Comparison of ENCODE assay signal across 26 mouse cellular contexts in the genomic region with DNA sequence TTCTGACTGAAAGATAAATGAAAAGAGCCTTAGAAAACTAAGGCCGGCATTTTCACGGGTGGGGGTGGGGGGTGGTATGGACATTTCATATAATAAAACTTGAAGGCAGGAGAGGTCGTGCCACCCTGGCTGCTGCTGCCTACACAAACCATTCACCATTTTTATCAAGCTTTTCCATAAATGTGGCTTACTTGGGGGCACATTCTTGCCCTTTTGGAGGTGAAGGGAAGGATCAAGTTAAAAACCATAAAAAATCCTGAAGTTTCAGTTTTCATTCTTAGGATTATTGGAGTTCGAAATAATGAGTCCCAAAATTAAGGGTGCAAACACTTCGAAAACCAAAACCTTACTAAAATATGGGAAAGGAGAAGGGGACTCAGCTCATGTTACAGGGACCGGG.
DNase-seq lines count a peak whose midpoint lies in the region; ATAC-seq and TF ChIP-seq lines count a peak whose summit lies in the region.
"Had no signal": no experiment of that assay in that cellular context is flagged by ENCODE, and none has a peak within 500 bp of the region (broad histone marks: within the 10 kb centered on the region; RNA-seq: fewer than 3 reads in every experiment).

No protein-coding gene starts in this region.

- H3K4me1 ChIP-seq in heart, embryonic 13.5 days: peaks cover 27% of the 10 kb centered on the region
- no peaks in the 10 kb centered on the region; the same call in 1 of the 2 replicates for H3K4me1 ChIP-seq in embryonic facial prominence, embryonic 11.5 days (ENCODE audit: control insufficient read depth, insufficient read depth, low read length)
- peaks cover 6% of the 10 kb centered on the region; the same call in 1 of the 2 replicates for H3K4me1 ChIP-seq in embryonic facial prominence, embryonic 14.5 days (ENCODE audit: control insufficient read depth, insufficient read depth, low read length)
- peaks cover 35% of the 10 kb centered on the region for H3K4me1 ChIP-seq in limb, embryonic 13.5 days
- peaks cover 26% of the 10 kb centered on the region for H3K4me1 ChIP-seq in forebrain, embryonic 10.5 days
- H3K4me1 ChIP-seq in forebrain, postnatal 0 days (ENCODE audit: insufficient read depth): no peaks in the 10 kb centered on the region
- H3K4me1 ChIP-seq: hindbrain, embryonic 13.5 days; intestine, embryonic 15.5 days; liver, embryonic 12.5 days had no signal

- H3K27ac ChIP-seq in heart, embryonic 13.5 days (replicated peaks): no peak overlapping the region
- 0 out of 2 replicates have a peak overlapping the region, but pooled peaks have one; percentile 35 for H3K27ac ChIP-seq in embryonic facial prominence, embryonic 11.5 days (replicated peaks; ENCODE audit: low read depth, low read length)
- no peak overlapping the region for H3K27ac ChIP-seq in embryonic facial prominence, embryonic 14.5 days (replicated peaks; ENCODE audit: low read depth, low read length)
- H3K27ac ChIP-seq in limb, embryonic 13.5 days: 0 out of 2 replicates have a peak overlapping the region, but pooled peaks have one; percentile 44
- no peak overlapping the region for H3K27ac ChIP-seq in forebrain, embryonic 10.5 days
- no peak overlapping the region for H3K27ac ChIP-seq in forebrain, postnatal 0 days (ENCODE audit: low read depth, low read length)
- H3K27ac ChIP-seq: hindbrain, embryonic 13.5 days; intestine, embryonic 15.5 days; liver, embryonic 12.5 days; midbrain, embryonic 12.5 days had no signal

- ATAC-seq in heart, embryonic 13.5 days (ENCODE audit: extremely low read depth, insufficient number of reproducible peaks, low FRiP score, low TSS enrichment): no peak
- ATAC-seq in embryonic facial prominence, embryonic 11.5 days (replicated peaks; ENCODE audit: insufficient number of reproducible peaks, low FRiP score, low TSS enrichment, low read depth): no peak
- ATAC-seq in embryonic facial prominence, embryonic 14.5 days (ENCODE audit: low read depth): no peak
- no peak for ATAC-seq in limb, embryonic 13.5 days (ENCODE audit: low FRiP score, low read depth)
- ATAC-seq in forebrain, postnatal 0 days: no peak
- ATAC-seq: intestine, embryonic 15.5 days; liver, embryonic 12.5 days; Patski had no signal

- DNase-seq in heart, postnatal 4 days: no peak
- peak; percentile 54 for DNase-seq in embryonic facial prominence, embryonic 11.5 days (ENCODE audit: low spot score)
- no peak for DNase-seq in embryonic facial prominence, embryonic 14.5 days (ENCODE audit: low spot score)
- no peak for DNase-seq in forebrain, embryonic 10.5 days (ENCODE audit: extremely low spot score, low spot score)
- DNase-seq in forebrain, postnatal 0 days: no peak
- DNase-seq: adrenal gland, postnatal 36 days; B cell, adult 2 months; cerebellum, adult 11 months; cerebellum, adult 9-11 months; gastrocnemius, postnatal 36 days; heart, postnatal 14 days; kidney, postnatal 14 days; left cerebral cortex, postnatal 4 days; lung, adult 18-20 months; lung, postnatal 10 days; thymus, adult 18-20 months; thymus, postnatal 36 days had no signal

- H3K9ac ChIP-seq in heart, embryonic 13.5 days: no peak overlapping the region
- no peak overlapping the region for H3K9ac ChIP-seq in embryonic facial prominence, embryonic 11.5 days (replicated peaks; ENCODE audit: low read length)
- no peak overlapping the region for H3K9ac ChIP-seq in embryonic facial prominence, embryonic 14.5 days (ENCODE audit: low read depth, low read length)
- H3K9ac ChIP-seq in limb, embryonic 13.5 days: no peak overlapping the region
- no peak overlapping the region for H3K9ac ChIP-seq in forebrain, postnatal 0 days
- H3K9ac ChIP-seq: hindbrain, embryonic 13.5 days; intestine, embryonic 15.5 days; liver, embryonic 12.5 days; midbrain, embryonic 12.5 days had no signal

- peak overlapping the region; percentile 36 for H3K4me2 ChIP-seq in heart, embryonic 13.5 days
- no peak overlapping the region for H3K4me2 ChIP-seq in embryonic facial prominence, embryonic 11.5 days (ENCODE audit: low read depth, low read length)
- peak overlapping the region; percentile 8; the same call in 1 of the 2 replicates for H3K4me2 ChIP-seq in embryonic facial prominence, embryonic 14.5 days (ENCODE audit: low read depth, low read length)
- H3K4me2 ChIP-seq in limb, embryonic 13.5 days (replicated peaks): peak overlapping the region; percentile 25
- no peak overlapping the region for H3K4me2 ChIP-seq in forebrain, postnatal 0 days (ENCODE audit: low read depth)
- H3K4me2 ChIP-seq: hindbrain, embryonic 13.5 days; intestine, embryonic 15.5 days; liver, embryonic 12.5 days; midbrain, embryonic 12.5 days had no signal

- no peaks in the 10 kb centered on the region for H3K36me3 ChIP-seq in heart, embryonic 13.5 days
- no peaks in the 10 kb centered on the region for H3K36me3 ChIP-seq in embryonic facial prominence, embryonic 11.5 days (replicated peaks; ENCODE audit: control insufficient read depth, insufficient read depth, low read depth, low read length)
- H3K36me3 ChIP-seq in embryonic facial prominence, embryonic 14.5 days (ENCODE audit: control insufficient read depth, insufficient read depth, low read length): no peaks in the 10 kb centered on the region
- no peaks in the 10 kb centered on the region for H3K36me3 ChIP-seq in limb, embryonic 13.5 days
- no peaks in the 10 kb centered on the region for H3K36me3 ChIP-seq in forebrain, embryonic 10.5 days (replicated peaks)
- no peaks in the 10 kb centered on the region for H3K36me3 ChIP-seq in forebrain, postnatal 0 days (ENCODE audit: insufficient read depth)
- H3K36me3 ChIP-seq: G1E; hindbrain, embryonic 13.5 days; intestine, embryonic 15.5 days; liver, embryonic 12.5 days; midbrain, embryonic 12.5 days had no signal

- WGBS in heart, embryonic 13.5 days: 4% methylated on average over 6 of the region's 6 CpGs
- 8% methylated on average over 6 of the region's 6 CpGs for WGBS in embryonic facial prominence, embryonic 11.5 days
- 8% methylated on average over 6 of the region's 6 CpGs for WGBS in embryonic facial prominence, embryonic 14.5 days
- WGBS in limb, embryonic 13.5 days: under 1% methylated on average over 6 of the region's 6 CpGs
- 24% methylated on average over 6 of the region's 6 CpGs for WGBS in forebrain, embryonic 10.5 days
- WGBS in forebrain, postnatal 0 days: 33% methylated on average over 6 of the region's 6 CpGs

- no peaks in the 10 kb centered on the region for H3K9me3 ChIP-seq in heart, embryonic 13.5 days
- no peaks in the 10 kb centered on the region for H3K9me3 ChIP-seq in embryonic facial prominence, embryonic 11.5 days (replicated peaks; ENCODE audit: control insufficient read depth, low read length)
- no peaks in the 10 kb centered on the region for H3K9me3 ChIP-seq in embryonic facial prominence, embryonic 14.5 days (ENCODE audit: control insufficient read depth, low read length)
- H3K9me3 ChIP-seq in limb, embryonic 13.5 days: no peaks in the 10 kb centered on the region
- H3K9me3 ChIP-seq in forebrain, embryonic 10.5 days: no peaks in the 10 kb centered on the region
- H3K9me3 ChIP-seq in forebrain, postnatal 0 days (ENCODE audit: low read length): no peaks in the 10 kb centered on the region
- H3K9me3 ChIP-seq: hindbrain, embryonic 13.5 days; intestine, embryonic 15.5 days; liver, embryonic 12.5 days; midbrain, embryonic 12.5 days had no signal

- no peaks in the 10 kb centered on the region for H3K27me3 ChIP-seq in heart, embryonic 13.5 days (replicated peaks)
- no peaks in the 10 kb centered on the region for H3K27me3 ChIP-seq in embryonic facial prominence, embryonic 11.5 days (ENCODE audit: control insufficient read depth, insufficient read depth, low read length)
- no peaks in the 10 kb centered on the region for H3K27me3 ChIP-seq in embryonic facial prominence, embryonic 14.5 days (replicated peaks; ENCODE audit: control insufficient read depth, insufficient read depth, low read length)
- no peaks in the 10 kb centered on the region for H3K27me3 ChIP-seq in limb, embryonic 13.5 days
- H3K27me3 ChIP-seq in forebrain, embryonic 10.5 days (ENCODE audit: poor library complexity, severe bottlenecking): no peaks in the 10 kb centered on the region
- no peaks in the 10 kb centered on the region for H3K27me3 ChIP-seq in forebrain, postnatal 0 days (ENCODE audit: insufficient read depth, low read length)
- H3K27me3 ChIP-seq: CH12.LX; hindbrain, embryonic 13.5 days; intestine, embryonic 15.5 days; liver, embryonic 12.5 days; Patski had no signal

- TF ChIP-seq CTCF in forebrain, postnatal 0 days (IDR thresholded peaks at IDR 0.05; ENCODE audit: low read depth): no peak

- H3K4me3 ChIP-seq in heart, embryonic 13.5 days: no peak overlapping the region
- no peak overlapping the region for H3K4me3 ChIP-seq in embryonic facial prominence, embryonic 11.5 days (ENCODE audit: low read depth, low read length)
- no peak overlapping the region for H3K4me3 ChIP-seq in embryonic facial prominence, embryonic 14.5 days (ENCODE audit: low read depth, low read length)
- H3K4me3 ChIP-seq in limb, embryonic 13.5 days: no peak overlapping the region
- H3K4me3 ChIP-seq in forebrain, embryonic 10.5 days: no peak overlapping the region
- no peak overlapping the region for H3K4me3 ChIP-seq in forebrain, postnatal 0 days (ENCODE audit: low read depth, low read length)
- H3K4me3 ChIP-seq: hindbrain, embryonic 13.5 days; intestine, embryonic 15.5 days; liver, embryonic 12.5 days; midbrain, embryonic 12.5 days had no signal

Comparison
In these comparisons a context has a peak if more than half of its experiments do, and no peak if none do; other contexts are left out.
1. H3K27ac ChIP-seq: peak in embryonic facial prominence, embryonic 11.5 days (single experiment) and limb, embryonic 13.5 days (single experiment); none in heart, embryonic 13.5 days (single experiment), embryonic facial prominence, embryonic 14.5 days (single experiment), forebrain, embryonic 10.5 days (single experiment) and forebrain, postnatal 0 days (single experiment).
2. H3K4me2 ChIP-seq: peak in heart, embryonic 13.5 days (single experiment), embryonic facial prominence, embryonic 14.5 days (single experiment) and limb, embryonic 13.5 days (single experiment); none in embryonic facial prominence, embryonic 11.5 days (single experiment) and forebrain, postnatal 0 days (single experiment).